Mouse (Mus musculus) CD4-positive, CD25-positive, alpha-beta regulatory T cell (primary cell): ENCODE data around the gene Smim6. TPM values are rescaled to one million over a fixed set of nuclear protein-coding genes. Genes with fewer than 3 reads are reported as not detected.

Experiments used
- polyA plus RNA-seq: library from polyadenylated mRNA; unstranded; fragments of 100-300 nt; shearing (Covaris generic); gene quantifications from one replicate; pipeline ENCODE4 v1.2.1, GENCODE M21; 2017

The Smim6 gene
- 1.0 TPM for polyA plus RNA-seq

GRCm38 (mm10) chr11:115911632-115912376 is at the start of gene Smim6:
Smim6 (plus strand) TSS chr11:115912017.

GRCm38 (mm10) chr11:115899486-115900266 is 12.1 kb upstream of the Smim6 start, which contains the start of gene Smim5:
Smim5 (plus strand) TSS chr11:115899966.

DNA sequence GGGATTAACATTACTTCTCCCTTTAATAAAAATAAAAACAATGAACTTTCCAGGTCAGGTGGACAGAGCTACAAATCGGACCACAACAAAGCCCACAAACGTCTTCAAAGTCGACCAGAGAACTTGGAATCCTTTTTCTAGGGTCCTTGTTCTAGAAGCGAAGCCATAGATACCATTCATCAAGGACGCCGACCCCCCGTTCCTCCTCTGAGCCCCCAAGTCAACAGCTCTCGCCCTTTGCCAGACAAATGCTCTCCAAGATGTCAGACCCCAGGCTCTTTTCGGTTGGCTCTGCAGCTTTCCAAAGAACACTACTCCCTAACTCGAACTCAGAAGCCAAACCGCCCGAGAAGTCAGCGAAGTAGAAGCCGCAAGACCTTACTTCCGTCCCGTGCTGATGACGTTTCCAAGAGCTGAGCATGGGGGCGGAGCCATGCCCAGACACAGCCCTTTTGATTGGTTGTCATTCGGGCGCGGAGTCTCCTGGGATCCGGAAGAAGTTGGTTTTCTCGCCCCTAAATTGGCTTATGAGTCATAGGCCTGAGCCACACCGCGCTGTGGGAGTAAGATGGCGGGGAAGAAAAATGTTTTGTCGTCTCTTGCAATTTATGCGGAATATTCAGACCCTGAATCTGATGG is 21.4 kb downstream of the Smim6 start, which contains the start of the genes Sap30bp and Recql5:
Gene Sap30bp (plus strand): TSS at position 175 of the 639 bp plus-strand sequence.
Gene Recql5 (minus strand): TSS at position 370 of the 639 bp plus-strand sequence.

Other genes with a start within 250 kb of the Smim6 start
- gene Grb2, start 203.4 kb upstream of the Smim6 start, polyA plus RNA-seq = 198 TPM
- 26.2 TPM for gene Tmem94, start 146.6 kb upstream of the Smim6 start, polyA plus RNA-seq
- 1.6 TPM for gene Caskin2, start 98.4 kb upstream of the Smim6 start, polyA plus RNA-seq
- gene Tsen54, start 97.3 kb upstream of the Smim6 start, polyA plus RNA-seq = 38.2 TPM
- gene Llgl2, start 88.0 kb upstream of the Smim6 start, polyA plus RNA-seq = 35.4 TPM
- 0.04 TPM for gene Myo15b, start 53.6 kb upstream of the Smim6 start, polyA plus RNA-seq
- 0.44 TPM for gene Smim5, start 12.1 kb upstream of the Smim6 start, polyA plus RNA-seq
- 39.1 TPM for gene Sap30bp, start 21.3 kb downstream of the Smim6 start, polyA plus RNA-seq
- gene Recql5, start 21.5 kb downstream of the Smim6 start, polyA plus RNA-seq = 21.0 TPM
- 0.06 TPM for gene Itgb4, start 62.7 kb downstream of the Smim6 start, polyA plus RNA-seq
- 42.0 TPM for gene Galk1, start 100.7 kb downstream of the Smim6 start, polyA plus RNA-seq
- gene H3f3b, start 115.9 kb downstream of the Smim6 start, polyA plus RNA-seq = 1,568 TPM
- gene Unk, start 118.3 kb downstream of the Smim6 start, polyA plus RNA-seq = 43.3 TPM
- gene Unc13d, start 165.9 kb downstream of the Smim6 start, polyA plus RNA-seq = 154 TPM
- 187 TPM for gene Wbp2, start 175.0 kb downstream of the Smim6 start, polyA plus RNA-seq
- gene Trim47, start 215.2 kb downstream of the Smim6 start, polyA plus RNA-seq = 0.61 TPM
- gene Trim65, start 219.1 kb downstream of the Smim6 start, polyA plus RNA-seq = 16.6 TPM
- 72.0 TPM for gene Mrpl38, start 226.9 kb downstream of the Smim6 start, polyA plus RNA-seq